Mouse (Mus musculus): ENCODE data around the gene Gprc5b.
A peak's percentile ranks its signal among the peaks of the same experiment; 100 is the strongest.

Gprc5b gene

GRCm38 (mm10) chr7:118990282-118990681, 4.7 kb downstream of the Gprc5b start:
- DNase-seq (ENCODE audit: low read depth, low spot score), result no peak

GRCm38 (mm10) chr7:118989275-118989856, 5.6 kb downstream of the Gprc5b start:
- DNase-seq (ENCODE audit: low read depth, low spot score), result no peak

- no peak for DNase-seq (ENCODE audit: low read depth, low spot score)
Measured at GRCm38 (mm10) chr7:118986369-118986768, 8.6 kb downstream of the Gprc5b start.

- no peak for DNase-seq (ENCODE audit: low read depth, low spot score)
Measured at GRCm38 (mm10) chr7:118985786-118986185, 9.2 kb downstream of the Gprc5b start.

GRCm38 (mm10) chr7:118983961-118984360, 11.1 kb downstream of the Gprc5b start:
- DNase-seq (ENCODE audit: low read depth, low spot score), result no peak

- DNase-seq (ENCODE audit: low read depth, low spot score), result no peak
Measured at GRCm38 (mm10) chr7:118982586-118982985, 12.4 kb downstream of the Gprc5b start.

GRCm38 (mm10) chr7:118981831-118982230, 13.2 kb downstream of the Gprc5b start:
- no peak for DNase-seq (ENCODE audit: low read depth, low spot score)

- no peak for DNase-seq (ENCODE audit: low read depth, low spot score)
Measured at GRCm38 (mm10) chr7:118981346-118981745, 13.7 kb downstream of the Gprc5b start.

GRCm38 (mm10) chr7:118979708-118980107, 15.3 kb downstream of the Gprc5b start:
- DNase-seq (ENCODE audit: low read depth, low spot score), result no peak

- DNase-seq (ENCODE audit: low read depth, low spot score), result no peak
Measured at GRCm38 (mm10) chr7:118979121-118979520, 15.9 kb downstream of the Gprc5b start.

GRCm38 (mm10) chr7:118977167-118977543, 17.9 kb downstream of the Gprc5b start:
- no peak for DNase-seq (ENCODE audit: low read depth, low spot score)

GRCm38 (mm10) chr7:118976414-118977166, 18.4 kb downstream of the Gprc5b start:
- peak; percentile 37 for DNase-seq (ENCODE audit: low read depth, low spot score)

GRCm38 (mm10) chr7:118975837-118976236, 19.2 kb downstream of the Gprc5b start:
- DNase-seq (ENCODE audit: low read depth, low spot score), result no peak

- DNase-seq (ENCODE audit: low read depth, low spot score), result no peak
Measured at GRCm38 (mm10) chr7:118973377-118973776, 21.6 kb downstream of the Gprc5b start.

- no peak for DNase-seq (ENCODE audit: low read depth, low spot score)
Measured at GRCm38 (mm10) chr7:118972306-118972705, 22.7 kb downstream of the Gprc5b start.

GRCm38 (mm10) chr7:118971499-118971898, 23.5 kb downstream of the Gprc5b start:
- no peak for DNase-seq (ENCODE audit: low read depth, low spot score)

GRCm38 (mm10) chr7:118968870-118969269, 26.1 kb downstream of the Gprc5b start:
- DNase-seq (ENCODE audit: low read depth, low spot score), result no peak

GRCm38 (mm10) chr7:118965198-118965597, 29.8 kb downstream of the Gprc5b start:
- no peak for DNase-seq (ENCODE audit: low read depth, low spot score)

- no peak for DNase-seq (ENCODE audit: low read depth, low spot score)
Measured at GRCm38 (mm10) chr7:118964777-118965176, 30.2 kb downstream of the Gprc5b start.

GRCm38 (mm10) chr7:118959209-118959608, 35.8 kb downstream of the Gprc5b start:
- no peak for DNase-seq (ENCODE audit: low read depth, low spot score)

GRCm38 (mm10) chr7:118956616-118957246, 38.3 kb downstream of the Gprc5b start:
- DNase-seq (ENCODE audit: low read depth, low spot score), result no peak

- DNase-seq (ENCODE audit: low read depth, low spot score), result no peak
Measured at GRCm38 (mm10) chr7:118954968-118955367, 40.0 kb downstream of the Gprc5b start.

Measured in CD4-positive, CD25-positive, alpha-beta regulatory T cell, adult 2 months (primary cell).